Mouse (Mus musculus): Measurements from ENCODE around the gene Clcn6.

The Clcn6 gene

DNA sequence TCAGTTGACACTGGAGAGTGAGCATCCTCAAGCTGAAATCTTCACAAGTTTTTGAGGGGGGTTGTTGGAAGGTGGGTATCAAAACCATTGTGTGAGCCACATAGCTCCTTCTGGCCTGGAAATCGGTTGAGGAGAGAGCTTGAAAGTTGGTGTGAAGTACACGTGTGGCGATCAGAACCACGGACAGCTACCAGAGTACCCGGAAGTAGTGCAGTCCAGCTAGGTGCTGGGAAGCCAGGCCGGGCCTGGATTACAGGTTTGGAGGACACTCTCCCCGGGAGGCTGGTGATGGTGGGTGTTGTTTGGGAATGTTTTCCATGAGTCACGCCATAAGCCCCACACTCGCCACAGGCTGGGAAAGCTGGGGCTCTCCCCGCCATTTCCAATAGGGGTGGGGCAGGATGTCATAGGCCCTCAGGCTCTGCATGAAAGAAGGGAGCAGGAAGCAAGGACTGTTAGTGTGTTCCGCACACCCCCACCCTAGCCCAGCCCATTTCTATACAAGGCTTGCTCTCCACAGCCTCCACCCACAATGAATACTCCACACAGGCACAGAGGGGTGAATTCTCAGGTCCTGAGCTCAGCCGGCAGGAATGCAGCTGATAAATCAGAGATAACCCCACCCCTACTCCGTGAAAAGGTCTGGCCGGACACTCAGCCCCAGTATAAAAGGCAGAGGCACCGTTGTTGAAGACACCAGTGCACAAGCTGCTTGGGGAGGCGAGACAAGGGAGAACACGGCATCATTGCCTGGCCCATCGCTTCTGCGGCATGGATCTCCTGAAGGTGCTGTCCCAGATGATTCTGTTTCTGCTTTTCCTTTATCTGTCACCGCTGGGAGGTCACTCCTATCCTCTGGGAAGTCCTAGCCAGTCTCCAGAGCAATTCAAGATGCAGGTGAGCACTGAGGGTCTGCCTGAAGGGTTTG is 53.2 kb downstream of the Clcn6 start, which contains the start of gene Nppb:
Gene Nppb, plus strand, starts transcription at position 584 of the 928 bp plus-strand sequence.
- no peak for DNase-seq (ENCODE audit: low read depth, low spot score)

- DNase-seq (ENCODE audit: low read depth, low spot score) = no peak
Observed at GRCm38 (mm10) chr4:147979441-147979860, 59.2 kb downstream of the Clcn6 start.

GRCm38 (mm10) chr4:147978391-147978790 is 60.2 kb downstream of the Clcn6 start:
- DNase-seq (ENCODE audit: low read depth, low spot score) = no peak

DNA sequence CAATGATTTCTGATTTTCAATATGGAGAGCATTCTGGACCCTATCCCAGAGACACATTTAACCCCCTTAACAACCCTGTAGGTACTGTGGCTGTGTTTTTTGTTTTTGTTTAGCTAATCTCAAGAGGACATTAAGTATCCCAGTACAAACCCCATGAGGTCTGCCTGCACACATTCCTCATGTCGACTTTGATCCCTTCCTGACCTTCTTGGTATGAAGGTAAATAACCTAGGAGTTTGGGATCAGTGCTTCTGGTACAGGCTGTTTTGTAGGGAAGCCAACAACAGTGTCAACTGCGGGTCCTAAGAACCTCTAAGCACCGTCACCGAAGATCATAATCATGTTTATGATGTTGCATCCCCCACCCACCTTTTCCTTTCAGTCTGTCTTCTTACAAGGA is 60.9 kb downstream of the Clcn6 start:
- no peak for DNase-seq (ENCODE audit: low read depth, low spot score)

GRCm38 (mm10) chr4:147976237-147976636 is 62.4 kb downstream of the Clcn6 start:
- DNase-seq (ENCODE audit: low read depth, low spot score) = no peak

GRCm38 (mm10) chr4:147969337-147969736 is 69.3 kb downstream of the Clcn6 start:
- no peak for DNase-seq (ENCODE audit: low read depth, low spot score)

DNA sequence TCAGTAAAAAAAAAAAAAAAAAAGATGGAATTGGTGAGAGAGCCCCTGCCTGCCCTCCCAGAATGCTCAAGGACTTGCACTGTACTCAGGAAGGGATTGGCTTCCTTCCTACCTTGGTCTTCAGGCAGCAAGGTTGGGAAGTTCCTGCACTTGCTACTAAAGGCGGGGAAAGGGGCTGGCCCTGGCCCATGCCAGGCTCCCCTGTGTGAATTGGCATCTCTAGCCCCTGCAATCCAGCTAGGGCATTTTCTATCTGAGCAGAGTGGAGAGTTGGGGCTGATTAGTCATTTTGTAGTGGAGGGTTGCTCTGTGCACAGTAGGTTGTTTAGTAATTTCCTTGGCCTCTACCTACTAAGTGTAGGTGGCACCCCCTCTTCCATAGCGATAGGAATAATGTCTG is 69.8 kb downstream of the Clcn6 start:
- DNase-seq (ENCODE audit: low read depth, low spot score) = no peak

- DNase-seq (ENCODE audit: low read depth, low spot score) = no peak
Observed at GRCm38 (mm10) chr4:147965712-147966111, 72.9 kb downstream of the Clcn6 start.

DNA sequence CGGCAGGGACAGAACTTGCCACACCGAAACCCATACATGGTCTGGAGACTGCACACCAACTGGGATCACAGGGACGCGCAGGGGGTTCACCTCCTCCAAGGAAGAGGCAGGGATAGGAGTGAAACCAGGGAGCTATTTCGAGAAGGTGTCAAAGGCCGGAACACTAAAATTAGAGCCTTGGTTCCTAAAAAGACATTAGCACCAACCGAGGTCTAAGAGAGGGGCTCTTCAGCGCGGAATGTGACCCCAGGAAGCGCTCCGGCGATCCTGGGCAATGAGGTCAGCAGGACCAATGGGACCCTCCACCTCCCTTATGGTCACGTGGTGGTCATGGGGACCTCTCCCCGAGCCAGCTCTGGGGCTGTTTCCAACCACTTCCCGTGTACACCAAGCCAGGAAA is 75.0 kb downstream of the Clcn6 start:
- no peak for DNase-seq (ENCODE audit: low read depth, low spot score)

DNA sequence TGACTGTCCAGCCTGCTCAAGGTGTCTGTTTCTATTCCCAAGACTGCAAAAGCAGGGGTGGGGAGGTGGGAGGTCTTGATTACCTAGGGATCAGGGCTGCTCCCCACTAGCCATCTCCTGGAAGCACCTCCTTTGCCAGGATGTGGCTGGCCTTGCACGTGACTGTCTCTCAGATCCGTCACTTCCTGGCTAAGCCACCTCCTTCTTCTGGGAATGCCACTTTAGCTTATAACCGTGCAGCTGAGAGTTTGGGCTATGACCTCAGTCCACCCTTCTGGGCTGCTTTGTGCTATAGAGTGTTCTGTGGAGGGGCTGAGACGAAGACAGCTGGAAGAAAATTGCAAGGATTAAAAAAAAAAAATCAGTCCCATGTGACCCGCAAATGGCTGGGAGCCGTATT is 75.8 kb downstream of the Clcn6 start:
- no peak for DNase-seq (ENCODE audit: low read depth, low spot score)

- no peak for DNase-seq (ENCODE audit: low read depth, low spot score)
Observed at GRCm38 (mm10) chr4:147959881-147960831, 78.5 kb downstream of the Clcn6 start.

- no peak for DNase-seq (ENCODE audit: low read depth, low spot score)
Observed at GRCm38 (mm10) chr4:147957141-147957540, 81.5 kb downstream of the Clcn6 start.
